Mouse (Mus musculus) heart, adult 2 months (tissue): ENCODE measurements around the gene Siah3. TPM values are rescaled to one million over a fixed set of nuclear protein-coding genes. Genes with fewer than 3 reads are reported as not detected.

Source experiments
- DNase-seq, 2 experiments: peaks; one replicate each; pipeline ENCODE4 v3.0.0; 2021
- H3K27ac ChIP-seq: fragments of 200-600 bp; 2 replicates; pipeline ENCODE4 v1.8.1; 2022
- H3K27me3 ChIP-seq: fragments of 200-500 bp; 2 replicates; pipeline ENCODE4 v1.6.1; 2012; ENCODE audit warnings: mild to moderate bottlenecking, low read length, inconsistent platforms, mixed read lengths; ENCODE audit not compliant: control insufficient read depth, insufficient read depth
- H3K36me3 ChIP-seq: fragments of 200-500 bp; 2 replicates; pipeline ENCODE4 v1.6.1; 2012; ENCODE audit warnings: low read length, inconsistent platforms; ENCODE audit not compliant: control insufficient read depth, insufficient read depth
- H3K4me1 ChIP-seq: fragments of 200-500 bp; 2 replicates; pipeline ENCODE4 v1.6.1; 2011; ENCODE audit warnings: low read length; ENCODE audit not compliant: control insufficient read depth, insufficient read depth
- H3K4me3 ChIP-seq: fragments of 200-600 bp; 2 replicates; pipeline ENCODE4 v1.8.1; 2022
- H3K79me2 ChIP-seq: fragments of 200-500 bp; replicated peaks from 2 replicates; pipeline ENCODE4 v1.6.1; 2012; ENCODE audit warnings: mild to moderate bottlenecking, inconsistent platforms, low read length, moderate library complexity, mixed read lengths; ENCODE audit not compliant: control insufficient read depth, insufficient read depth
- H3K9ac ChIP-seq: fragments of 200-500 bp; 2 replicates; pipeline ENCODE4 v1.6.1; 2012; ENCODE audit warnings: low read depth, mild to moderate bottlenecking, control low read depth, inconsistent platforms, low read length, mixed read lengths
- CTCF ChIP-seq: fragments of 200-600 bp; IDR thresholded peaks from 2 replicates; pipeline ENCODE4 v1.8.1; 2022; ENCODE audit warnings: antibody characterized with exemption, mild to moderate bottlenecking, moderate library complexity
- EP300 ChIP-seq: fragments of 200-500 bp; IDR thresholded peaks from 2 replicates; pipeline ENCODE4 v1.6.1; 2011; ENCODE audit warnings: low read depth, low read length, control low read depth; ENCODE audit not compliant: insufficient read depth
- POLR2A ChIP-seq: fragments of 200-500 bp; IDR thresholded peaks from 2 replicates; pipeline ENCODE4 v1.6.1; 2011; ENCODE audit warnings: mild to moderate bottlenecking, low read depth, low read length, control low read depth; ENCODE audit not compliant: insufficient read depth
- WGBS: fragments of 180-500 bp; shearing (Covaris S2); methylation state at CpG from one replicate; pipeline ENCODE4 v1.1.7; 2018; 5-methylcytosine and 5-hydroxymethylcytosine counted together
- intact Hi-C: fragments of 180-260 bp; cut with DNase I; formaldehyde crosslinking; loops from one replicate; pipeline ENCODE4 v1.15.1; 2025
- polyA plus RNA-seq: library from polyadenylated mRNA; depleted of rRNA; stranded (reverse); fragments of >200 nt; gene quantifications from 2 replicates; pipeline ENCODE4 v1.2.3, GENCODE M21; 2012
- total RNA-seq, 2 experiments: library from RNA; stranded (reverse); gene quantifications; 2 replicates each; pipeline ENCODE4 v1.2.3; 2021

Siah3 gene
- total and polyA plus RNA-seq, 3 experiments: 0.02 TPM; not detected in 2

GRCm38 (mm10) chr14:75524648-75525047 lies 68.9 kb downstream of the Siah3 start:
- H3K36me3 ChIP-seq: no peaks in the 10 kb centered on the region
- DNase-seq: no peak
- TF ChIP-seq POLR2A (no peak), CTCF (no peak), EP300 (no peak)
- H3K79me2 ChIP-seq: no peaks in the 10 kb centered on the region
- intact Hi-C loops: no loop called here
- H3K27ac ChIP-seq: no peak overlapping the region
- H3K9ac ChIP-seq: no peak overlapping the region
- H3K4me3 ChIP-seq: no peak overlapping the region
- no peaks in the 10 kb centered on the region for H3K4me1 ChIP-seq
- H3K27me3 ChIP-seq: no peaks in the 10 kb centered on the region
- 82% methylated on average over 2 of the region's 2 CpGs for WGBS

- intact Hi-C loops: no loop called here
- H3K4me1 ChIP-seq: no peaks in the 10 kb centered on the region
- no peaks in the 10 kb centered on the region for H3K27me3 ChIP-seq
- H3K36me3 ChIP-seq: no peaks in the 10 kb centered on the region
- no peak overlapping the region for H3K27ac ChIP-seq
- no peak for TF ChIP-seq EP300
- no peak for TF ChIP-seq CTCF
- H3K4me3 ChIP-seq: no peak overlapping the region
- WGBS: 85% methylated on average over 29 of the region's 29 CpGs
- H3K79me2 ChIP-seq: no peaks in the 10 kb centered on the region
- no peak for DNase-seq
- no peak overlapping the region for H3K9ac ChIP-seq
These were observed 69.8 kb downstream of the Siah3 start for GRCm38 (mm10) chr14:75525376-75526145.

- 45% methylated on average over 10 of the region's 10 CpGs for WGBS
- TF ChIP-seq POLR2A (no peak), EP300 (no peak), CTCF (no peak)
These were observed 71.8 kb downstream of the Siah3 start for GRCm38 (mm10) chr14:75527464-75528190.

GRCm38 (mm10) chr14:75530815-75531353 lies 75.1 kb downstream of the Siah3 start:
- no peak overlapping the region for H3K9ac ChIP-seq
- TF ChIP-seq CTCF (no peak), POLR2A (no peak), EP300 (no peak)
- 83% methylated on average over 7 of the region's 7 CpGs for WGBS
- H3K27ac ChIP-seq: no peak overlapping the region
- DNase-seq: no peak
- H3K27me3 ChIP-seq: no peaks in the 10 kb centered on the region
- H3K79me2 ChIP-seq: no peaks in the 10 kb centered on the region
- intact Hi-C loops: no loop called here
- no peaks in the 10 kb centered on the region for H3K4me1 ChIP-seq
- no peak overlapping the region for H3K4me3 ChIP-seq
- no peaks in the 10 kb centered on the region for H3K36me3 ChIP-seq

More at GRCm38 (mm10) chr14:75527464-75528190, 71.8 kb downstream of the Siah3 start:
- H3K4me3 ChIP-seq: no peak overlapping the region
- DNase-seq: peak; percentile 46 to 50
- H3K4me1 ChIP-seq: no peaks in the 10 kb centered on the region
- no peaks in the 10 kb centered on the region for H3K36me3 ChIP-seq
- H3K79me2 ChIP-seq: no peaks in the 10 kb centered on the region
- H3K27ac ChIP-seq: no peak overlapping the region
- H3K9ac ChIP-seq: no peak overlapping the region
- intact Hi-C loops: no loop called here
- H3K27me3 ChIP-seq: no peaks in the 10 kb centered on the region

GRCm38 (mm10) chr14:75539205-75539604 lies 83.4 kb downstream of the Siah3 start:
- Histone ChIP-seq H3K27ac (no peak overlapping the region), H3K9ac (no peak overlapping the region), H3K36me3 (no peaks in the 10 kb centered on the region), H3K79me2 (no peaks in the 10 kb centered on the region), H3K4me3 (no peak overlapping the region), H3K27me3 (no peaks in the 10 kb centered on the region), H3K4me1 (no peaks in the 10 kb centered on the region)
- 45% methylated on average over 2 of the region's 2 CpGs for WGBS
- TF ChIP-seq CTCF (no peak), POLR2A (no peak), EP300 (no peak)
- DNase-seq: no peak
- intact Hi-C loops: no loop called here
